19 mouse cellular contexts compared by ENCODE assay signal in genomic region chr7:46037433-46037832, GRCm38 (mm10). TPM values are rescaled to one million over a fixed set of nuclear protein-coding genes. Genes with fewer than 3 reads are reported as not detected.
"Had no signal": no experiment of that assay in that cellular context is flagged by ENCODE, and none has a peak within 500 bp of the region (broad histone marks: within the 10 kb centered on the region; RNA-seq: fewer than 3 reads in every experiment).

No protein-coding gene starts in this region.

- H3K4me2 ChIP-seq: liver, embryonic 15.5 days; lung, embryonic 15.5 days; midbrain, embryonic 11.5 days; midbrain, embryonic 13.5 days; midbrain, embryonic 15.5 days; neural tube, embryonic 12.5 days had no signal

- H3K9ac ChIP-seq: liver, embryonic 15.5 days; liver, postnatal 0 days; lung, embryonic 15.5 days; midbrain, embryonic 13.5 days; midbrain, embryonic 15.5 days; neural tube, embryonic 12.5 days had no signal

- ATAC-seq: liver, postnatal 0 days; lung, postnatal 0 days; midbrain, embryonic 13.5 days; midbrain, embryonic 15.5 days had no signal

- H3K27me3 ChIP-seq: liver, embryonic 15.5 days; lung, embryonic 15.5 days; midbrain, embryonic 13.5 days; midbrain, embryonic 15.5 days; neural tube, embryonic 12.5 days had no signal

- H3K27ac ChIP-seq: liver, embryonic 15.5 days; lung, embryonic 15.5 days; macrophage; midbrain, embryonic 13.5 days; midbrain, embryonic 15.5 days; neural tube, embryonic 12.5 days had no signal

- H3K4me3 ChIP-seq: liver, embryonic 15.5 days; lung, embryonic 15.5 days; midbrain, embryonic 13.5 days; midbrain, embryonic 15.5 days; neural tube, embryonic 12.5 days had no signal

- DNase-seq: liver, postnatal 0 days; lung, adult 2 months; right cerebral cortex, postnatal 14 days; spleen, adult 18-20 months; thymus, adult 18-20 months; thymus, postnatal 14 days; thymus, postnatal 36 days had no signal

- H3K9me3 ChIP-seq: liver, embryonic 15.5 days; lung, embryonic 15.5 days; midbrain, embryonic 13.5 days; midbrain, embryonic 15.5 days; neural tube, embryonic 12.5 days had no signal

RNA-seq across cellular contexts. Expression of gene Abcc6, which starts 7.3 kb away (rescaled TPM):
- total RNA-seq: megakaryocyte progenitor cell, adult 5-6 weeks; monocyte, adult 5-6 weeks; neutrophil, adult 5-6 weeks had no signal
- polyA plus RNA-seq: macrophage; thymus, postnatal 0 days had no signal
